Mouse (Mus musculus) myocyte (in vitro differentiated cells): ENCODE measurements around the gene Gpr18.

Experiments used
- CEBPB ChIP-seq: IDR thresholded peaks from 2 replicates; pipeline ENCODE4 v1.6.1; 2011; ENCODE audit warnings: mild to moderate bottlenecking, moderate library complexity; ENCODE audit not compliant: poor library complexity, insufficient read depth, severe bottlenecking
- E2F4 ChIP-seq: IDR thresholded peaks from one replicate; pipeline ENCODE4 v1.6.1; 2011; ENCODE audit warnings: mild to moderate bottlenecking, control low read depth, moderate library complexity; ENCODE audit not compliant: insufficient read depth
- MAX ChIP-seq: IDR thresholded peaks from one replicate; pipeline ENCODE4 v1.6.1; 2011; ENCODE audit warnings: low read depth, mild to moderate bottlenecking, control low read depth
- MYOG ChIP-seq, 3 experiments: IDR thresholded peaks; one replicate each; pipeline ENCODE4 v1.6.1; 2011; ENCODE audit warnings: control low read depth in 2 of 3, low read depth in 2 of 3, mild to moderate bottlenecking in 2 of 3; ENCODE audit not compliant: insufficient read length in 2 of 3, control insufficient read depth in 1 of 3, insufficient read depth in 1 of 3
- POLR2A ChIP-seq: IDR thresholded peaks from one replicate; pipeline ENCODE4 v1.6.1; 2011; ENCODE audit warnings: low read depth, mild to moderate bottlenecking, control low read depth, moderate library complexity; ENCODE audit not compliant: insufficient read length
- SRF ChIP-seq: IDR thresholded peaks from one replicate; pipeline ENCODE4 v1.6.1; 2011; ENCODE audit warnings: low read depth; ENCODE audit not compliant: control insufficient read depth, insufficient read length
- TCF12 ChIP-seq: IDR thresholded peaks from one replicate; pipeline ENCODE4 v1.6.1; 2011; ENCODE audit warnings: mild to moderate bottlenecking, control low read depth; ENCODE audit not compliant: poor library complexity, insufficient read depth, severe bottlenecking

GRCm38 (mm10) chr14:121922016-121922415 lies 6.4 kb upstream of the Gpr18 start:
- TF ChIP-seq POLR2A (no peak), E2F4 (no peak), MYOG (IDR thresholded peaks at IDR 0.05; ENCODE audit: control insufficient read depth in 1 of 3, insufficient read depth in 1 of 3, insufficient read length in 2 of 3, low read depth in 2 of 3) (no peak), MAX (no peak), TCF12 (no peak), CEBPB (no peak), SRF (no peak)
